Mouse (Mus musculus) E14TG2a.4 (cell line): ENCODE data around the gene Dusp1.

ENCODE experiments used
- H3K27me3 ChIP-seq: 2 replicates; pipeline ENCODE4 v1.6.1; 2014; ENCODE audit warnings: low read length, control low read depth; ENCODE audit not compliant: insufficient read depth
- H3K36me3 ChIP-seq: 2 replicates; pipeline ENCODE4 v1.6.1; 2014; ENCODE audit warnings: low read length, control low read depth; ENCODE audit not compliant: insufficient read depth
- H3K4me1 ChIP-seq: replicated peaks from 2 replicates; pipeline ENCODE4 v1.6.1; 2014; ENCODE audit warnings: low read depth, low read length, control low read depth
- H3K4me3 ChIP-seq: replicated peaks from 2 replicates; pipeline ENCODE4 v1.5.1; 2014; ENCODE audit warnings: mild to moderate bottlenecking, low read length
- H3K9me3 ChIP-seq: 2 replicates; pipeline ENCODE4 v1.6.1; 2014; ENCODE audit warnings: low read length, control low read depth
- CTCF ChIP-seq: conservative IDR thresholded peaks from 2 replicates; pipeline ENCODE4 v1.5.1; 2014; ENCODE audit warnings: low read length
- NANOG ChIP-seq: IDR thresholded peaks from 2 replicates; pipeline ENCODE4 v1.6.1; 2014; ENCODE audit warnings: borderline replicate concordance, low read length, mixed read lengths
- POU5F1 ChIP-seq: IDR thresholded peaks from 2 replicates; pipeline ENCODE4 v1.6.1; 2014; ENCODE audit warnings: low read length, borderline replicate concordance

Dusp1 gene

DNA sequence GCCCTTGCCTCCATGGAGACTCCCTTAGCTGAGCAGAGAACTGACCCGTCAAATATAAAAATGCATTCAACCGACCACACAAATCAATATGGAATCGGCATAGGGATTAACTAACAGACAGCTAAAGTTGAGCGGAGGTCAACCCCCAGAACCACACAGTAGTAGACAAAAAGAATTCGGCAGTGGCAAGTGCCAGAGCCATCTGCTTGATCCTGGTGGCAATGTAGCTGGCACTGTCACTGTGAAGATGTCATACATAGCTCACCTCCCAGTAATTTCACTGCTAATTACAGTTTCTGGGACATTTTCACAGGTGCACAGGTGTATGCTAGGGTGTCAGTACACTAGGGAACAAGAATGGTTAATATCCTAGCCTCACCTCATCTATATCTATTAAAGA, 21.8 kb downstream of the Dusp1 start:
- H3K27me3 ChIP-seq: peaks cover 6% of the 10 kb centered on the region; the same call in 1 of the 2 replicates
- H3K4me1 ChIP-seq: peaks cover 65% of the 10 kb centered on the region
- no peak for TF ChIP-seq POU5F1
- no peak for TF ChIP-seq NANOG
- no peak for TF ChIP-seq CTCF
- no peaks in the 10 kb centered on the region for H3K36me3 ChIP-seq
- H3K4me3 ChIP-seq: no peak overlapping the region
- no peaks in the 10 kb centered on the region for H3K9me3 ChIP-seq

DNA sequence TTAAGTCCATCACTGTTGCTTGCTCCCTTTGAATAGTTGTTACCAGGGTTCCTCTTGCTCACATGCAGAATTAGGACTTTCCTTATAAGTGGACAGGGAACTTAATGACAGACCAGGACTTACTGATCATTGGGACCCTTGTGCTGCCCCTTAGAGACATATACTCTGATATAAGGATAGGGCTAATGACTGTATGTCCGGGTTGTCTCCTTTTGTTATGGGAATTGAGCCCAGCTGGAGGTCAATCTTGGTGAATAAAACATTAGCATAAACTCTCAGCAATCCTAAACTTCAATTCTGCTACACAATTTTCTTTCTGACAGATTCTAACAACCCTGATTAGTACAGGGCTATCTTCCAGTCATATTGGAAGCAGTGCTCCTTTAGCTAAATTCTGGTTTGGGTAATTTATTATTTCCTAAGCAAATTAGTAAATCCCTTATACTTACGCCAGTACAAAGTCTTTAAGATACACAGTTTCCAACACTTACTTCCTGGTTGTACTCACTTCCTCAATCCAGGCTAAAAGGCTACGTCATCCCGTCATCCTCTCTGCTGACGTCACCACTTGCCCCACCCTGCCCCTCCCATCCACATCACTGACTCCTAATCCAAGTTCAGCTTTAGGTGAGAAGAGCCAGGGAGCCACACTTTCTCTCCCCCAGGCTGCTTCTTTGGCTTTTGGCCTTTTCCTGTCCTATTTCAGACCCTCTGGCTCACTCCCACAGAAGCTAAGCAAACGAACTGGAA, 24.0 kb downstream of the Dusp1 start:
- Histone ChIP-seq H3K36me3 (no peaks in the 10 kb centered on the region), H3K9me3 (no peaks in the 10 kb centered on the region), H3K4me3 (no peak overlapping the region), H3K4me1 (peaks cover 57% of the 10 kb centered on the region), H3K27me3 (peaks cover 12% of the 10 kb centered on the region)
- TF ChIP-seq CTCF (no peak), POU5F1 (0 out of 2 replicates have a peak, but pooled peaks have one; percentile 12), NANOG (no peak; the same call in 1 of the 2 replicates)

DNA sequence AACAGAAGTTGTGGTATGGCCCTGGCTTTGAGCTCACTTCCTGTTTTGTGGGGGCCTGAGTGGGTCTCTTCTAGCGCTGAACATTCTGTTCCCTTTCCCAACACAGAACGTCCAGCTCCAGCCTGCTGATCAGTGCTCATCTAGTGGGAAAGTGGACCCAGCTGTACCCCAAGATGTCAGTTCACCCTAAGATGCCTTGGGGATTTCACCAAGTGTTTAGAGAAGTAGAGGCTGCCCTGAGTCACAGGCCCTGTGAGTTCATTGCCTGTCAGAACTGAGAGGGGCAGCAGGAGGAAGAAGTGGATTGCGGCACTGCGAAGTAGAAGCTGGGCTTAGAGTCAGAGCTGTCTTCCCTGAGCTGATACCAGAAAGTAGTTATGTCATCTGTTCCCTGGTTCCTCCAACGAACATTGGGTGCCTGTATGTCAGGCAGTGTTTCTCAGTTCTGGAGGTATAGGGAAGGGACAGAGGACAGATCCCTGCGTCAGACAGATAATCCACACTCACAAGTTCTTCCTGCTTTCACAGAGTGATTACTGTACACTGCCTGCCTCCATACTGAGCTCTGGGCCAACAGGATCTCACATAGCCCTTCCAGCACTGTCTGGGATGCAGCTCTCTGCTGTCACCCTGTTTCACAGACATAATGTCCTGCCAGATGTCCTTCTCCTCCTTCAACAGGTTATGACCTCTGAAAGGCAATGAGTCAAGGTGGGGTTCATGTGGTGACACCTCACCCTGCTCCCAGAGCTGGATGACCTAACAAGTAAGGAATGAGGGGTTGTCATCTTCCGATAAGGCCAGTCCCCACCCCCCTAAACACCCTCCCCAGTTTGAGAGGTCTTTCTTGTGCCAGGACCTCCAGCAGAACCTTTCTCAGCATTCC, 26.4 kb downstream of the Dusp1 start:
- Histone ChIP-seq H3K27me3 (peaks cover 16% of the 10 kb centered on the region), H3K9me3 (no peaks in the 10 kb centered on the region), H3K4me3 (no peak overlapping the region), H3K36me3 (no peaks in the 10 kb centered on the region), H3K4me1 (peaks cover 43% of the 10 kb centered on the region)
- no peak for TF ChIP-seq NANOG
- TF ChIP-seq POU5F1: no peak
- TF ChIP-seq CTCF: no peak

DNA sequence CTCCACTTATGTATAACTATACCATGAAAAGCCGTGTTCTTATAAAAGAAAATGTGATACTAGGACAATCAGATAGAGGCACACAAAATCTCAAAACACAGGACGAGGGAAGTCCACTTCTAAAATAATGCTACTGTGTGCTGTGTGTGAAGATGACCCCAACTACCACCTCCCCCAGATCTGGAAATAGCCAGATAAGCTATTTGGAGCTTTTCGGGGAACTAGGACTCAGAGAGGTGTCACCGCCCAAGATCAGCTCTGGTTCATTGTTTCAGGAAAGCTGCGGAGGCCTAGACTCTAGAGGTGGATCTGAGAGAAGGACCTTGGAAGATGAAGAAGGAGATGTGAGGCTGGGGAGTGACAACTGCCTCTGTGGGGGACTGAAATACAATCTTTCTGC, 27.2 kb downstream of the Dusp1 start:
- no peaks in the 10 kb centered on the region for H3K9me3 ChIP-seq
- peaks cover 18% of the 10 kb centered on the region for H3K27me3 ChIP-seq
- H3K4me1 ChIP-seq: peaks cover 42% of the 10 kb centered on the region
- H3K4me3 ChIP-seq: no peak overlapping the region
- H3K36me3 ChIP-seq: no peaks in the 10 kb centered on the region
- TF ChIP-seq POU5F1: no peak
- no peak for TF ChIP-seq NANOG
- TF ChIP-seq CTCF: no peak

DNA sequence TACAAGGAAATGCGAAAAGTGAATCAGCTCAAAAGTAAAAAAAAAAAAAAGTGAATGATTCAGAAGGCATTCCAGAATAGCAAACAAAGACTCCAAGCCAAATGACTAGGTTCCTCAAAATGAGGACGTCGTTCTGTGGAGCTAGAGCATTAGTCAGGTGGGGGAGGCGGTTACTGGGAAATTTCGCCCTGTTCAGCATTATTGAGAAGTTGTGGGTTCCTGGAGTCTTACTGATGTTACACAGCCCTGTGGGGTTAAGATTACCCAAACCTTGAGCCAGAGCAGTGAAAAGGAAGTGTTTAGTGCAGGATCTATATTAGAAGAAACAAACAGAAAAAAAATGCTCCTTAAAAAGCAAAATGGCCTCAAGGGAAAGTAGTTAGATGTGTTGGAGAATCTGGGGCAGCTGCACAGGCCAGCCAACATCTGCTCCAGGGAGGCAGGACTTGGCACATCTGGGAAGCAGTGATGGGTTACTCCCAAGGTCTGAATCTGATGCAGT, 28.0 kb downstream of the Dusp1 start:
- no peaks in the 10 kb centered on the region for H3K36me3 ChIP-seq
- H3K4me3 ChIP-seq: no peak overlapping the region
- H3K9me3 ChIP-seq: no peaks in the 10 kb centered on the region
- peaks cover 42% of the 10 kb centered on the region for H3K4me1 ChIP-seq
- H3K27me3 ChIP-seq: peaks cover 18% of the 10 kb centered on the region
- TF ChIP-seq CTCF: no peak
- no peak for TF ChIP-seq POU5F1
- TF ChIP-seq NANOG: no peak

DNA sequence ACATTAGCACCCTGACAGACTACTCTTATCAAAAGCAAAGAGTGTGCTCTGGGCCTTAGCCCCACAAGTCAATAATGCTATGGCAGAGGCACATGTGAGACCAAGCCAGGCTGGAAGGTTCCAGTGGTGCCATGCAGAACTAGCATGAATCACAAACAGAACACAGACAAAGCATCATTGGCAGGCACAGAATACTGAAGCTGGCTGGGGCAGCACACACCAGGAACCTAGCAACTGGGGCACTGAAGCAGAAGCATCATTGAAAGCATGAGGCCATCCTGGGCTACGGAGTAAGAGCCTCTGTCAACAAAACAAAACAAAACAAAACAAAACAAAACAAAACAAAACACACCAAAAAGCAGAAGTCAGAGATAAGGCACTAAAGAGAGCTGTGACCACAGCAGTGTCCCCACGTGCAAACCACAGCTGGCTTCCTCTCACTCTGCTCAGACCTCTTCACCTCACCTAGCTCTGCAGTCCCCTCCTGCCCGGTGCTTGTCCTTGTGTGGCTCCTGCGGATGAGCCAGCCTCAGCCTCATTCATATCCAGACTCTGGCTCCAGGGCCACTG, 29.4 kb downstream of the Dusp1 start:
- Histone ChIP-seq H3K4me3 (no peak overlapping the region), H3K27me3 (peaks cover 25% of the 10 kb centered on the region), H3K4me1 (peaks cover 31% of the 10 kb centered on the region)

DNA sequence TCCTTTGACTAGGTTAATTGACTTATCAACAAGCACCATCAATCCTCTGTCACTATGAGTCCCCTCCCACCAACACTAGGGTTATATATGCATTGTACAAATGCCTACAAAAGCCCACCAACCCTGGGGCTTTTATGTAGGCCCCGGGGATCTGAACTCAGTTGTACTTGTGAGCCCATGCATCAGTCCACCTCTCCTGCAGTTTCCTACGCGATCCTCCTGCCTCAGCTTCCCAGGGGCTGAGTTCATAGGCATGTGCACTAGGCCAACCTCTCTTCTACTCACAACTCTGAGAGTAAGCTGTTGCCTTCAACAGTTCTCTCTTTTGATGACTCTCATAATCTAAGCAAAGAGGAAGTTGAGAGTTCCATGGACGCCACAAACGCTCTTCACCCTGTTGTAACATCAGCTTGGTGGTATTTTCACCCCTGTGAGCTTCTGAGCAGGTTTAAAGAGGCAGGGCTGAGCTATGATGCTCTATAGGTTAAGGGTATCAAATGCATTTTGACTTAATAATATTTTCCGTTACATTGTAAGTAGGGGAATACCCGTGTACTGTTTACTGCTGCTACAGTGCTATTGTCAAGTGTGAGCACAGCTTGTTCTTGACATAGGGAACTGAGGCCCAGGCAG, 30.4 kb downstream of the Dusp1 start:
- Histone ChIP-seq H3K36me3 (no peaks in the 10 kb centered on the region), H3K4me1 (peaks cover 23% of the 10 kb centered on the region), H3K4me3 (no peak overlapping the region), H3K27me3 (peaks cover 25% of the 10 kb centered on the region), H3K9me3 (no peaks in the 10 kb centered on the region)
- TF ChIP-seq CTCF (no peak), POU5F1 (no peak), NANOG (no peak)

More for the DNA sequence above, 29.4 kb downstream of the Dusp1 start:
- Histone ChIP-seq H3K9me3 (no peaks in the 10 kb centered on the region), H3K36me3 (no peaks in the 10 kb centered on the region)
- TF ChIP-seq POU5F1 (no peak), CTCF (no peak), NANOG (no peak)

DNA sequence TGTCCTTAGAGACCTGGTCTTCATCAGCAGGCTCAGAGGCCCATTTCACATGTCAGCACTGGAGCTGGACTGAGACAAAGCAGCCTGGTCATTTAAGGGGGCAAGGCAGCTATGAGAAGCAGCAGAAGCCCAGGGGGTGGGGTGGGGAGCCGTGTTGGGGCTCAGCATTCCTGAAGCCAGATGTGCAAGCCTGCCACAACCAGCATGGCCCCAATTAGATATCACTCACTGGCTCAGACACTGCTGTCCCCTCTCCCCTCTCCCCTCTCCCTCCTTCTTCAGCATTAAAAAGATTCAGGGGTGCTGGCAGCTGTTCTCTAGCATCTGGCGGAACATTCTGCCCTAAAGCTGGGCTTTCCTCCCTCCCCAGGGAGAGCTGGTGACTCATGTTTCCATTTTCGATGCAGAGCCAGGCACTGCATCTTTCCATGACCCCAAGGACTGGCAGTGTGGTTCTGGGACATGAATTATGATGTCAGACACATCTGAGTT, 31.3 kb downstream of the Dusp1 start:
- peaks cover 21% of the 10 kb centered on the region for H3K27me3 ChIP-seq
- H3K4me1 ChIP-seq: peaks cover 23% of the 10 kb centered on the region
- TF ChIP-seq POU5F1 (no peak), NANOG (no peak), CTCF (no peak)
- H3K36me3 ChIP-seq: no peaks in the 10 kb centered on the region
- H3K9me3 ChIP-seq: no peaks in the 10 kb centered on the region
- H3K4me3 ChIP-seq: no peak overlapping the region
